Mouse (Mus musculus) left cerebral cortex, adult 9 months (tissue): ENCODE data around the gene Plpp2.

Experiments used
- DNase-seq, 2 experiments: peaks; one replicate each; pipeline ENCODE4 v3.0.0; 2022; ENCODE audit warnings: low spot score in 2 of 2

The Plpp2 gene

DNA sequence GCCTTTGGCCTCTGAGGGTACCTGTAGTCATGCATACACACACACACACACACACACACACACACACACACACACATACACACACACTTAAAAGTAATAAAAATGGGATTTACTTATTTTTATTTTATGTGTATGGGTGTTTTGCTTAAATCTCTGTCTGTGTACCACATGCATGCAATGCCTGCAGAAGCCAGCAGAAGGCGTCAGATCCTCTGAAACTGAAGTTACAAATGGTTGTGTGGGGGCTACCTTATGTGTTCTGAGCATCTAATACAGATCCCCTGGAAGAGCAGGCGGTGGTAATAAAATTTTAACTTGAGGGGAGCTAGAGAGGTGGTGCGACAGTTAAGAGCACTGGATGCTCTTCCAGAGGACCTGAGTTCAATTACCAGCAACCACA is 5.5 kb downstream of the Plpp2 start:
- DNase-seq = no peak

DNA sequence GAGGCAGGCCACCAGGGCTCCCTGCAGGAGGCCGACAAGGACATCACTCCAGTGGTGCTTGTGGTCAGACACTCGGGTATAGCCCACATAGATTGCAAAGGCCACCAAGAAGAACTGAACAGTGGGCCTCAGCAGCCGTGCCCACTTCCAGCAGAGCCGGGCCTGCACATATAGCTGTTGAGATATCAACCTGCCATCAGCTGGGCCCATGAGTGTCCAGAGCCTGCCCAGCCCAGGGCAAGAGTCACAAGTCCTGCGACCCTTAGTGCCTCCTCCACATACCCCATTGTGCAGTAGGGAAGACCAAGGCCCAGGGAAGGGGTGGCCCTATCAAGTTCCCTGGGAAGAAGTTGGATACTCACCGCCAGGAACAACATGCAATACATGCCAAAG is 6.1 kb downstream of the Plpp2 start:
- no peak for DNase-seq

DNA sequence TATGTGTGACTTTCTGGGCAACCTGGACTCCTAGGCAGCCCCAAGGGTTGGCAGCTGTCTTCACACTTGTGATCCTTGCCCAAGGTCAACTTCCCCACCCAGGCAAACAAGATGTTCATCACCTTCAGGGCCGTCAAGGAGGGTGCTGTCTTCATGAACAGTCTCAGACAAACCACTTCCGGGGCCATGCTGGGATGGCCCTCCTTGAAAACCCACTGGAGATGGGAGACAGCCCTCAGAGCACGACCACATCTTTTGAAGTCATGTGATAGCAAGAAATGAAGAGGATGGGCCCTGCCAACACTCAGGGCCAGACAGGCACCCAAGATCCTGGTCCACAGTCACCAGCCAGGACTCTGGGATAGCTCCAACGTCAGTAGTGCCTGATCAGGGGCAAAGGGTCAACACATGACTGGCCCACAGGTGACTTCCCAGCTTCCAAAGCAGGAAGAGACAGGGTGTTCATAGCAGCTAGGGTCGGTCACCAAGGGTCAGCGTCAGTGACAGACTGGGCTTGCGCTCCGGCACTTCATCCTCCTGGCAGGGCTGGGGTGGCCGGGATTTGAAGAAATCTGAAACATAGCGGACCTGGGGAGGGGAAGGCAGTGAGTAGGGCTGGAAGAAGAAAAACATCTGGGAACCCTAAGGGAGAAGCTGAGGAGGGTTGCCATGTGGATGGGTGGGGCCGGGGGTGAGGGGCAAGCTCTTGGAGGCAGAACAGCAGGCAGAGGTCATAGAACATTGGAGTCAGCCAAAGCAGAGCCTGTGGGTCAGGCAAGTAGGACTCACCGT is 6.7 kb downstream of the Plpp2 start:
- DNase-seq = no peak

DNA sequence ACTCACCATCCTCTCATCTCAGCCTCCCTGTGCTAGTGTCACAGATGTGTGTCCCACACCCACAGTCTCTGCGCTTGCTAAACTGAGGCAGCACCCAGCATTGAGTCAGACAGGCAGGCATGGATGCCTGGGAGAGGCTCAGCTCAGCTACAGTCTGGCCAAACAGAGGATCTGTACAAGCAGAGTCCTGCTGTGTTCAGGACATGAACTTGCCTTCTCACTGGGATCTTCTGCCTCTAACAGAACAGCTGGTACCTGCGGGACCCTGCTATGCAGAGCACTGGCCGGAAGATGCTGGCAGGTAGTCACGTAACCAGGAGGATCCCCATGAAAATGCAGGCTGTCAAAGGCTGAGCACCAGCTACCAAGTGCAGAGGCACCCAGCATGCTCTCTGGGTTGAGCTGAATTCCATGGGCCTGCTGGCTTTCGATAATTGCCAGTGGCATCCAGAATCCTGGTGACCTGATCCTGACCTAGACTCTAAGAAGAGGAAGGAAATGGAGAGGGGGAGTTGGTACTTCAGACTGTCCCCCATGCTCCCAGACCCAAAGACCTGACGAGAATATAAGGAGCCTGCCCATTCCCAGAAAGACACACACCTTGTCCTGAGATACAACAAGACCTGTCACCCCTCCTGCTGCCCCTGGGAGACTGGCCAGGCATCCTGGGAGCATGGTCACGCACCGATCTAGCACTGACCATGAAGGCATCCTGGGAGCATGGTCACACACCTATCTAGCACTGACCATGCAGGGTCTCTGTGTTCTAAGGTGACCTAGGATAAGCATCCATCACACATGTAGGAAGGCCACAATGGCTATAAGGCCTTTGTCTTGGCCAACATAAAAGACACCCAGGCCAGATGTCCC is 7.9 kb downstream of the Plpp2 start:
- no peak for DNase-seq

DNA sequence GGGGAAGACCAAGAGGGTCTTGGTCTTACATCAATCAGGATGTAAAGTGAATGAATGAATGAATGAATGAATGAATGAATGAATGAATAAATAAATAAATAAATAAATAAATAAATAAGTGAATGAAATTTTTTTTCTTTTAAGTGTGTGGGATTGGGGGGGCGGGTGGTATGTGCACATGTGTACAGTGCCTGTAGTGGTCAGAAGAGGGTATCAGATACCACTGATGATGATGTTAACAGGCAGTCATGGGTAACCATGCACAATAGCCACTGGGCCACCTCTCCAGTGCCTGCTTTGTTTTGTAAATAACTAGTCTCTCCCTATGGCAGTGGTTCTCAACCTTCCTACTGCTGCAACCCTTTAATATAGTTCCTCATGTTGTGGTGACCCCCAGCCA is 9.2 kb downstream of the Plpp2 start:
- no peak for DNase-seq

DNA sequence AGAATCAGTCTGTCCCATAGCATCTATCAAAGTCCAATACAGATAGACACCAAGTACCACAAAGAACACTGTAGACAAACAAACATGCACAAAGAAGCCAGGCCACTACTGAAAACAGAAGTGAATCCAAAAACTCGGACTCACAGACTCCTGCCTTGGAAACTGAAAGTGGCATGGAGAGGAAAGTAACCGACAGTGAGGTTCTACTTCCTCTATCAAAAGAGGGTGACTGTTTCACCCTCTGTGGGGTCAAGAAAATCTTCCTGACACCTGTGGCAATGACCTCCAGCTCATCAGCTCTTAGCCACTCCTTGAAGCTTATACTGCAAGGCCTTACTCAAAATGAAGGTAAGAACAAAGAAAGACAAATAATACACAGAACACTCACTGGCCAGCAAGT is 26.9 kb downstream of the Plpp2 start:
- no peak for DNase-seq

DNA sequence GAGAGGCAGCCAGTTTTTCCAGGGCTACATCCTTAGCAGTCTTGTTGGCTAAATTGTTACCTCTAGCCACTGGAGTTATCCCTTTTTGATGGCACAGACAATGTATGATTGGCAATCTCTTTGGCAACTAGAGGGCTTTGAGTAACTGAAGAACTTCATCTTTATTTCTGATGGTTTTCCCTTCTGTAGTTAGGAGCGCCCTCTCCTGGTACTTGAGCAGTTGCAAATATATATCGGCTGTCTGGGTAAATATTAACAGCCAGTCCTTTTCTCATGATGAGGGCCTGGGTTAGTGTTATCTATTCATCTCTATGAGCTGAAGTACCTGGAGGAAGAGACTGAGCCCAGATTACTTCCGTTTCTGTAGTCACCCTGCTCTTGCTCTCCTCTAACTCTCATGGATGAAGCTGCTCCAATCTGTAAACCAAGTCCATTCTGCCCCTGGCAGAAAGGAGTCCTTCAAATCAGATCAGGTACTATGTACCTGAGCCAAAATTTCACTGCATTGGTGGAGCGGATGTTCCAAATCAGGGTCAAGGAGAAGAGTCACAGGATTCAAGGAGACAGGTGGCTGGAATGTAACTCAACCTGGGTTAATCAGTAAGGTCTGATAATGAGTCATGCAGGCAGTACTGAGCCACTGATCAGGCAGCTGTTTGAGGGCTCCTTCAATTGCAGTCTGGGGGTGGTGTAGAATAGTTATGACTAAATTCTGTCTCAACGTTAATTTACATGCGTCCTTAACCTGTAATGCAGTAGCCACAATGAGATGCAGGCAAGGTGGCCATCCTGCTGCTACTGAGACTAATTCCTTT is 30.6 kb downstream of the Plpp2 start:
- DNase-seq = no peak

DNA sequence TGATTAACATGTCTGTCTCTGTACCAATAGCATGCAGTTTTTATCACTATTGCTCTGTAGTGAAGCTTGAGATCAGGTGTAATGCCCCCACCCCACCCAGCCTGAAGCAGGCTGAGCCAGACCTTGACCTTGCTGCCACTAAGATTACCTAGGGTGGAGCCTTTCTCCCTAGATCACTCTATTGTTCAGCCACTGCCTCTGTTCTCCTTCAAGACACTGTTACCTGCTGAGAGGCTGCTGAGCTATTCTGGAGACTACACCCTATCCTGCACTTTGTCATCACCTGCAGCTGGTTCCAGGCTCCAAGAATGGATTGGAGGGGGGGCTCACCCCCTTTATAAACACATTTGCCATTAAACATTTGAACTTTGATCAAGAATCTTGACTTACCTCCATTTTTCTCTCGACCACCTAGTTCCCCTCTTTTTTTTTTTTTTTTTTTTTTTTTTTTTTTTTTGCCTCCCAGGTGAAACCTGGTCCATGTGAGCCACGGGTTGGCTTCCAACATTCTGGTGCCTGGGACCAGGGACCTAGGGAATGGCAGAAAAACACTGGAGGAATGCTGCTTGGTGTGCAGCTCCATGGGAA is 36.8 kb downstream of the Plpp2 start:
- no peak for DNase-seq

DNA sequence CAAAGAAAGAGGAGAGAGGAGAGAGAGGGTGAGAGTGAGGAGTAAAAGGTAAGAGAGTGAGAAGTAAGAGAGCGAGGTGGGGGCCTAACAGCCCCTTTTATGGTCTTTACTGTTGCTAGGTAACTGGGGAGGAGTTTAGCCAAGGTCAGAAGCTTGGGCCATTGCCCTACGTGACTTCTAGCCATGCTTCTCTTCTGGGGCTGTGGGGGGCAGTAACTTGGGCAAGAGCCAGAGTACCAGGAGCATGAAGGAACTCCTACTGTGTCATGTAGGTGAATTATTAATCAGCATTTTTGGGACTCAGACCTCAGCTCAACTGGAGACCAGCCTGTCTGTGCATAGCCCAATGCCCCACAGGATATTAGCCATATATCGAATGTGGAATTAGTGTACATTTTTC is 37.7 kb downstream of the Plpp2 start:
- DNase-seq = no peak
